Mouse (Mus musculus): ENCODE results near the gene Ralgapa1. TPM values are rescaled to one million over a fixed set of nuclear protein-coding genes. Genes with fewer than 3 reads are reported as not detected.
"Not testable (repeated sequence)": the region's sequence is repeated elsewhere in the genome, so short reads cannot be mapped to it uniquely, and the experiment has no call there.

The Ralgapa1 gene
- polyA plus RNA-seq, 1 experiment from 2014 or later = 23.1 TPM

- Histone ChIP-seq H3K4me3 (ENCODE audit: control insufficient read depth in 1 of 2, insufficient read depth in 1 of 2, low read depth in 1 of 2, low read length in 2 of 2) (no peak overlapping the region), H3K9me3 (ENCODE audit: control insufficient read depth, low read length) (no peaks in the 10 kb centered on the region), H3K9ac (ENCODE audit: low read length) (no peak overlapping the region), H3K4me2 (ENCODE audit: low read length) (no peak overlapping the region), H3K27ac (replicated peaks in 1 of 2; ENCODE audit: control insufficient read depth in 1 of 2, insufficient read depth in 1 of 2, low read depth in 2 of 2, low read length in 2 of 2) (no peak overlapping the region), H3K27me3 (ENCODE audit: control insufficient read depth, insufficient read depth, low read length) (no peaks in the 10 kb centered on the region), H3K36me3 (ENCODE audit: control insufficient read depth, insufficient read depth, low read length) (peaks cover 53% of the 10 kb centered on the region), H3K4me1 (ENCODE audit: control insufficient read depth in 2 of 2, insufficient read depth in 2 of 2, low read length in 2 of 2) (no peaks in the 10 kb centered on the region)
- 77% methylated on average over 1 of the region's 1 CpGs for WGBS
- ATAC-seq (ENCODE audit: insufficient number of reproducible peaks, insufficient read depth, low FRiP score, low read depth) = no peak
Measured at GRCm38 (mm10) chr12:55720319-55720718, 100.6 kb downstream of the Ralgapa1 start.

- Histone ChIP-seq H3K4me3 (ENCODE audit: control insufficient read depth in 1 of 2, insufficient read depth in 1 of 2, low read depth in 1 of 2, low read length in 2 of 2) (no peak overlapping the region), H3K27ac (replicated peaks in 1 of 2; ENCODE audit: control insufficient read depth in 1 of 2, insufficient read depth in 1 of 2, low read depth in 2 of 2, low read length in 2 of 2) (no peak overlapping the region), H3K27me3 (ENCODE audit: control insufficient read depth, insufficient read depth, low read length) (no peaks in the 10 kb centered on the region), H3K36me3 (ENCODE audit: control insufficient read depth, insufficient read depth, low read length) (peaks cover 59% of the 10 kb centered on the region), H3K4me1 (ENCODE audit: control insufficient read depth in 2 of 2, insufficient read depth in 2 of 2, low read length in 2 of 2) (no peaks in the 10 kb centered on the region), H3K9ac (ENCODE audit: low read length) (no peak overlapping the region), H3K4me2 (ENCODE audit: low read length) (no peak overlapping the region), H3K9me3 (ENCODE audit: control insufficient read depth, low read length) (no peaks in the 10 kb centered on the region)
- WGBS = 96% methylated on average over 4 of the region's 4 CpGs
- no peak for ATAC-seq (ENCODE audit: insufficient number of reproducible peaks, insufficient read depth, low FRiP score, low read depth)
Measured at GRCm38 (mm10) chr12:55705881-55706280, 115.1 kb downstream of the Ralgapa1 start.

- no peak for ATAC-seq (ENCODE audit: insufficient number of reproducible peaks, insufficient read depth, low FRiP score, low read depth)
- H3K4me3 ChIP-seq (ENCODE audit: control insufficient read depth in 1 of 2, insufficient read depth in 1 of 2, low read depth in 1 of 2, low read length in 2 of 2) = no peak overlapping the region
- 85% methylated on average over 6 of the region's 6 CpGs for WGBS
- H3K27me3 ChIP-seq (ENCODE audit: control insufficient read depth, insufficient read depth, low read length) = no peaks in the 10 kb centered on the region
- H3K9ac ChIP-seq (ENCODE audit: low read length) = no peak overlapping the region
- no peaks in the 10 kb centered on the region for H3K9me3 ChIP-seq (ENCODE audit: control insufficient read depth, low read length)
- H3K27ac ChIP-seq (replicated peaks in 1 of 2; ENCODE audit: control insufficient read depth in 1 of 2, insufficient read depth in 1 of 2, low read depth in 2 of 2, low read length in 2 of 2) = no peak overlapping the region
- no peaks in the 10 kb centered on the region for H3K4me1 ChIP-seq (ENCODE audit: control insufficient read depth in 2 of 2, insufficient read depth in 2 of 2, low read length in 2 of 2)
- H3K36me3 ChIP-seq (ENCODE audit: control insufficient read depth, insufficient read depth, low read length) = peaks cover 42% of the 10 kb centered on the region
- no peak overlapping the region for H3K4me2 ChIP-seq (ENCODE audit: low read length)
Measured at GRCm38 (mm10) chr12:55666699-55667098, 154.3 kb downstream of the Ralgapa1 start.

- not testable (repeated sequence) for H3K9me3 ChIP-seq (ENCODE audit: control insufficient read depth, low read length); H3K4me3 ChIP-seq (ENCODE audit: control insufficient read depth in 1 of 2, insufficient read depth in 1 of 2, low read depth in 1 of 2, low read length in 2 of 2); H3K9ac ChIP-seq (ENCODE audit: low read length); H3K4me1 ChIP-seq (ENCODE audit: control insufficient read depth in 2 of 2, insufficient read depth in 2 of 2, low read length in 2 of 2); H3K27me3 ChIP-seq (ENCODE audit: control insufficient read depth, insufficient read depth, low read length); H3K4me2 ChIP-seq (ENCODE audit: low read length); ATAC-seq (ENCODE audit: insufficient number of reproducible peaks, insufficient read depth, low FRiP score, low read depth); H3K27ac ChIP-seq (replicated peaks in 1 of 2; ENCODE audit: control insufficient read depth in 1 of 2, insufficient read depth in 1 of 2, low read depth in 2 of 2, low read length in 2 of 2)
- peaks cover 55% of the 10 kb centered on the region for H3K36me3 ChIP-seq (ENCODE audit: control insufficient read depth, insufficient read depth, low read length)
Measured at GRCm38 (mm10) chr12:55663194-55663593, 157.8 kb downstream of the Ralgapa1 start.

- H3K36me3 ChIP-seq (ENCODE audit: control insufficient read depth, insufficient read depth, low read length) = peaks cover 10% of the 10 kb centered on the region; the same call in 1 of the 2 replicates
- no peak overlapping the region for H3K9ac ChIP-seq (ENCODE audit: low read length)
- WGBS = 92% methylated on average over 7 of the region's 7 CpGs
- H3K9me3 ChIP-seq (ENCODE audit: control insufficient read depth, low read length) = no peaks in the 10 kb centered on the region
- H3K4me2 ChIP-seq (ENCODE audit: low read length) = no peak overlapping the region
- H3K4me3 ChIP-seq (ENCODE audit: control insufficient read depth in 1 of 2, insufficient read depth in 1 of 2, low read depth in 1 of 2, low read length in 2 of 2) = no peak overlapping the region
- H3K27me3 ChIP-seq (ENCODE audit: control insufficient read depth, insufficient read depth, low read length) = no peaks in the 10 kb centered on the region
- no peak overlapping the region for H3K27ac ChIP-seq (replicated peaks in 1 of 2; ENCODE audit: control insufficient read depth in 1 of 2, insufficient read depth in 1 of 2, low read depth in 2 of 2, low read length in 2 of 2)
- H3K4me1 ChIP-seq (ENCODE audit: control insufficient read depth in 2 of 2, insufficient read depth in 2 of 2, low read length in 2 of 2) = no peaks in the 10 kb centered on the region
- no peak for ATAC-seq (ENCODE audit: insufficient number of reproducible peaks, insufficient read depth, low FRiP score, low read depth)
Measured at GRCm38 (mm10) chr12:55648011-55648525, 172.9 kb downstream of the Ralgapa1 start.

- 0 out of 2 replicates have a peak, but pooled peaks cover 3% of the 10 kb centered on the region for H3K36me3 ChIP-seq (ENCODE audit: control insufficient read depth, insufficient read depth, low read length)
- H3K4me1 ChIP-seq (ENCODE audit: control insufficient read depth in 2 of 2, insufficient read depth in 2 of 2, low read length in 2 of 2) = no peaks in the 10 kb centered on the region
- 25% methylated on average over 4 of the region's 4 CpGs for WGBS
- ATAC-seq (ENCODE audit: insufficient number of reproducible peaks, insufficient read depth, low FRiP score, low read depth) = no peak
- H3K9me3 ChIP-seq (ENCODE audit: control insufficient read depth, low read length) = no peaks in the 10 kb centered on the region
- no peak overlapping the region for H3K4me3 ChIP-seq (ENCODE audit: control insufficient read depth in 1 of 2, insufficient read depth in 1 of 2, low read depth in 1 of 2, low read length in 2 of 2)
- no peak overlapping the region for H3K9ac ChIP-seq (ENCODE audit: low read length)
- H3K4me2 ChIP-seq (ENCODE audit: low read length) = no peak overlapping the region
- no peaks in the 10 kb centered on the region for H3K27me3 ChIP-seq (ENCODE audit: control insufficient read depth, insufficient read depth, low read length)
- no peak overlapping the region for H3K27ac ChIP-seq (replicated peaks in 1 of 2; ENCODE audit: control insufficient read depth in 1 of 2, insufficient read depth in 1 of 2, low read depth in 2 of 2, low read length in 2 of 2)
Measured at GRCm38 (mm10) chr12:55626711-55627110, 194.3 kb downstream of the Ralgapa1 start.

- H3K9ac ChIP-seq (ENCODE audit: low read length) = no peak overlapping the region
- 76% methylated on average over 5 of the region's 5 CpGs for WGBS
- ATAC-seq (ENCODE audit: insufficient number of reproducible peaks, insufficient read depth, low FRiP score, low read depth) = no peak
Measured at GRCm38 (mm10) chr12:55623254-55623653, 197.7 kb downstream of the Ralgapa1 start.

GRCm38 (mm10) chr12:55622615-55623245 is 198.2 kb downstream of the Ralgapa1 start:
- WGBS = 46% methylated on average over 3 of the region's 3 CpGs
- no peak overlapping the region for H3K4me3 ChIP-seq (ENCODE audit: control insufficient read depth in 1 of 2, insufficient read depth in 1 of 2, low read depth in 1 of 2, low read length in 2 of 2)
- no peak overlapping the region for H3K9ac ChIP-seq (ENCODE audit: low read length)
- no peaks in the 10 kb centered on the region for H3K9me3 ChIP-seq (ENCODE audit: control insufficient read depth, low read length)
- no peak overlapping the region for H3K4me2 ChIP-seq (ENCODE audit: low read length)
- no peaks in the 10 kb centered on the region for H3K4me1 ChIP-seq (ENCODE audit: control insufficient read depth in 2 of 2, insufficient read depth in 2 of 2, low read length in 2 of 2)
- no peak overlapping the region for H3K27ac ChIP-seq (replicated peaks in 1 of 2; ENCODE audit: control insufficient read depth in 1 of 2, insufficient read depth in 1 of 2, low read depth in 2 of 2, low read length in 2 of 2)
- ATAC-seq (ENCODE audit: insufficient number of reproducible peaks, insufficient read depth, low FRiP score, low read depth) = no peak
- H3K27me3 ChIP-seq (ENCODE audit: control insufficient read depth, insufficient read depth, low read length) = no peaks in the 10 kb centered on the region
- no peaks in the 10 kb centered on the region for H3K36me3 ChIP-seq (ENCODE audit: control insufficient read depth, insufficient read depth, low read length)

More at GRCm38 (mm10) chr12:55623254-55623653, 197.7 kb downstream of the Ralgapa1 start:
- Histone ChIP-seq H3K4me2 (ENCODE audit: low read length) (no peak overlapping the region), H3K36me3 (ENCODE audit: control insufficient read depth, insufficient read depth, low read length) (no peaks in the 10 kb centered on the region), H3K27ac (replicated peaks in 1 of 2; ENCODE audit: control insufficient read depth in 1 of 2, insufficient read depth in 1 of 2, low read depth in 2 of 2, low read length in 2 of 2) (no peak overlapping the region), H3K27me3 (ENCODE audit: control insufficient read depth, insufficient read depth, low read length) (no peaks in the 10 kb centered on the region), H3K4me1 (ENCODE audit: control insufficient read depth in 2 of 2, insufficient read depth in 2 of 2, low read length in 2 of 2) (no peaks in the 10 kb centered on the region), H3K4me3 (ENCODE audit: control insufficient read depth in 1 of 2, insufficient read depth in 1 of 2, low read depth in 1 of 2, low read length in 2 of 2) (no peak overlapping the region), H3K9me3 (ENCODE audit: control insufficient read depth, low read length) (no peaks in the 10 kb centered on the region)
